Mouse (Mus musculus) ES-Bruce4 (cell line): ENCODE results near the gene Tbx4.

ENCODE experiments used
- CTCF ChIP-seq: IDR thresholded peaks from one replicate; pipeline ENCODE4 v1.8.1; 2011; ENCODE audit warnings: low read depth, low read length
- POLR2A ChIP-seq: IDR thresholded peaks from one replicate; pipeline ENCODE4 v1.8.1; 2011; ENCODE audit warnings: low read length; ENCODE audit not compliant: insufficient read depth

GRCm38 (mm10) chr11:85952538-85952937 lies 66.3 kb downstream of the Tbx4 start:
- TF ChIP-seq CTCF, result no peak
- no peak for TF ChIP-seq POLR2A
